Mouse (Mus musculus) testis, adult 2 months (tissue): ENCODE measurements around the gene Pkp1.

Experiments used
- CTCF ChIP-seq: fragments of 200-500 bp; IDR thresholded peaks from 2 replicates; pipeline ENCODE4 v1.5.1; 2012; ENCODE audit warnings: low read depth, mild to moderate bottlenecking, inconsistent platforms, low read length, moderate library complexity; ENCODE audit not compliant: control insufficient read depth, insufficient read depth, insufficient replicate concordance
- POLR2A ChIP-seq: fragments of 200-500 bp; IDR thresholded peaks from 2 replicates; pipeline ENCODE4 v1.6.1; 2012; ENCODE audit warnings: low read depth, mild to moderate bottlenecking, inconsistent platforms, low read length, moderate library complexity; ENCODE audit not compliant: control insufficient read depth

DNA sequence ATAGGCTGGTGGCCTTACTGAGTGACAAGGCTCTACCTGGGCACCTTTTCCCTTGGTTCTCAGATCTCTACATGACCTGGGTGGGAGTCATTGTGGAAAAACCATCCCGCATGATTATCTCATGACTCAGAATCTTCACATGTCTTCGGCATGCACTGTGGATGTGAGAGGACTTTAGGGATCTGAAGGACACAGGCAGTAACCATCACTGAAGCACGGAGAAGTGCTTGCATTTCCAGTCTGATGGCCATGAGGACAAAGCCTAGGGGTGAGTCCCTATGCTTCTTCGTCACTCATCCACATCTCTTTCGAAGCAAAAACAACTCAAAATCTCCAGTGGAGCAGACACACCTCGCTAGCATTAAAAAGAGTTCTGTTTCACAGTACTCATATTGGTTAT is 19.7 kb downstream of the Pkp1 start:
- TF ChIP-seq CTCF (no peak), POLR2A (no peak)
